Mouse (Mus musculus) olfactory bulb, adult 2 months (tissue): ENCODE results near the gene Ing3.

Experiments used
- CTCF ChIP-seq: fragments of 200-500 bp; IDR thresholded peaks from 2 replicates; pipeline ENCODE4 v1.5.1; 2012; ENCODE audit warnings: low read depth, mild to moderate bottlenecking, low read length, moderate library complexity; ENCODE audit not compliant: insufficient read depth
- POLR2A ChIP-seq: fragments of 200-500 bp; IDR thresholded peaks from 2 replicates; pipeline ENCODE4 v1.6.1; 2012; ENCODE audit warnings: mild to moderate bottlenecking, low read depth, low read length, moderate library complexity; ENCODE audit not compliant: insufficient read depth

DNA sequence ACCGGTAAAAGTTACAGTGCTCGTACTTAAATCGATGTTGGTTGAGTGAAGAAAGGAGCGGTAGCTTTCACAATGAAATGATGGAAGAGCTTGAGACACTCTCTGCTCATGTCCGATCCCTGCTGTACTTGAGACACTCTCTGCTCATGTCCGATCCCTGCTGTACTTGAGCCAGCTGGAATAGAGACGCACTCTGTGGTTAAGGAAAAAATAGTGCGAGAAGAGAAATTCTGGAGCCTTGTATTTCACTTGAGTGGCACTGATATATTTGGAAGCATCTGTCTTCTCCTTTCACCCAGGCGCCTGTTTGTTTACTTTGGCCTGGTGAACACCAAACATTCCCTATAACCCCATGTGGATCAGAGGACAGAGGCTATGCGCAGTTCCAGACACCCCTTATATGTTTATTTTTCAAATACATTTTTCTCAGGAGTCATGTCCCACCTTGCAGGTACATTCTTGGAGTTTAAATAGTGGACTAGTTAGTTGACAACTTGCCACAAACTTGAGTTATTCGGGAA, 61.5 kb downstream of the Ing3 start:
- no peak for TF ChIP-seq POLR2A
- no peak for TF ChIP-seq CTCF
